Mouse (Mus musculus) MEL (cell line): ENCODE data around the gene Isy1. TPM values are rescaled to one million over a fixed set of nuclear protein-coding genes. Genes with fewer than 3 reads are reported as not detected.

Experiments used
- DNase-seq: peaks from one replicate; pipeline ENCODE4 v3.0.0; 2011; ENCODE audit warnings: low read depth, low spot score
- H3K27ac ChIP-seq: 2 replicates; pipeline ENCODE4 v1.5.1; 2012; ENCODE audit warnings: low read depth, mild to moderate bottlenecking, control low read depth, low read length, moderate library complexity; ENCODE audit not compliant: control insufficient read depth
- H3K27me3 ChIP-seq, 2 experiments: fragments of 150-350 bp in 1 of 2; sonication (generic) in 1 of 2; 2 replicates each; pipeline ENCODE4 v1.6.1; 2012; ENCODE audit warnings: low read length in 2 of 2, mild to moderate bottlenecking in 2 of 2, improper control_type of control experiment in 1 of 2, moderate library complexity in 1 of 2; ENCODE audit not compliant: insufficient read depth in 2 of 2, control insufficient read depth in 1 of 2
- H3K36me3 ChIP-seq, 2 experiments: 2 replicates each; pipeline ENCODE4 v1.6.1; 2012 to 2014; ENCODE audit warnings: low read length in 2 of 2, improper control_type of control experiment in 1 of 2, inconsistent platforms in 1 of 2, mild to moderate bottlenecking in 1 of 2; ENCODE audit not compliant: insufficient read depth in 2 of 2, control insufficient read depth in 1 of 2
- H3K4me1 ChIP-seq, 2 experiments: fragments of 150-350 bp in 1 of 2; sonication (generic) in 1 of 2; 2 replicates each; pipeline ENCODE4 v1.6.1; 2012; ENCODE audit warnings: low read length in 2 of 2, improper control_type of control experiment in 1 of 2, mild to moderate bottlenecking in 1 of 2; ENCODE audit not compliant: insufficient read depth in 2 of 2, control insufficient read depth in 1 of 2
- H3K4me3 ChIP-seq, 2 experiments: fragments of 150-350 bp in 1 of 2; sonication (generic) in 1 of 2; 2 replicates each; pipeline ENCODE4 v1.5.1; 2012; ENCODE audit warnings: low read depth in 2 of 2, low read length in 2 of 2, mild to moderate bottlenecking in 2 of 2, moderate library complexity in 2 of 2, control low read depth in 1 of 2, improper control_type of control experiment in 1 of 2; ENCODE audit not compliant: control insufficient read depth in 1 of 2, insufficient read depth in 1 of 2
- H3K79me2 ChIP-seq: 2 replicates; pipeline ENCODE4 v1.6.1; 2012; ENCODE audit warnings: mild to moderate bottlenecking, low read length, moderate library complexity; ENCODE audit not compliant: control insufficient read depth, poor library complexity, insufficient read depth
- H3K9ac ChIP-seq: 2 replicates; pipeline ENCODE4 v1.6.1; 2012; ENCODE audit warnings: low read depth, mild to moderate bottlenecking, control low read depth, low read length, moderate library complexity; ENCODE audit not compliant: control insufficient read depth, poor library complexity, severe bottlenecking
- H3K9me3 ChIP-seq: fragments of 150-350 bp; sonication (generic); replicated peaks from 2 replicates; pipeline ENCODE4 v1.6.1; 2012; ENCODE audit warnings: mild to moderate bottlenecking, low read length, improper control_type of control experiment, moderate library complexity; ENCODE audit not compliant: insufficient read depth
- CHD2 ChIP-seq: IDR thresholded peaks from 2 replicates; pipeline ENCODE4 v1.6.1; 2011; ENCODE audit warnings: low read length, improper control_type of control experiment
- ELF1 ChIP-seq: IDR thresholded peaks from 2 replicates; pipeline ENCODE4 v1.6.1; 2014; ENCODE audit warnings: low read depth, mild to moderate bottlenecking, inconsistent platforms, low read length, improper control_type of control experiment, moderate library complexity
- GATA1 ChIP-seq: IDR thresholded peaks from 2 replicates; pipeline ENCODE4 v1.6.1; 2011; ENCODE audit warnings: low read depth, low read length, improper control_type of control experiment
- HCFC1 ChIP-seq: IDR thresholded peaks from 2 replicates; pipeline ENCODE4 v1.6.1; 2012; ENCODE audit warnings: low read depth, mild to moderate bottlenecking, inconsistent platforms, low read length, improper control_type of control experiment, moderate library complexity
- JUND ChIP-seq: IDR thresholded peaks from 2 replicates; pipeline ENCODE4 v1.6.1; 2011; ENCODE audit warnings: low read depth, mild to moderate bottlenecking, improper control_type of control experiment, low read length
- MAFK ChIP-seq: IDR thresholded peaks from 2 replicates; pipeline ENCODE4 v1.6.1; 2011; ENCODE audit warnings: low read depth, mild to moderate bottlenecking, low read length, improper control_type of control experiment, borderline replicate concordance
- MAX ChIP-seq: IDR thresholded peaks from 2 replicates; pipeline ENCODE4 v1.6.1; 2011; ENCODE audit warnings: low read length, improper control_type of control experiment
- MEF2A ChIP-seq: IDR thresholded peaks from 2 replicates; pipeline ENCODE4 v1.6.1; 2014; ENCODE audit warnings: low read depth, mild to moderate bottlenecking, inconsistent platforms, low read length, improper control_type of control experiment; ENCODE audit not compliant: poor library complexity, insufficient replicate concordance, severe bottlenecking; ENCODE audit errors: extremely low read depth
- MYB ChIP-seq: IDR thresholded peaks from 2 replicates; pipeline ENCODE4 v1.6.1; 2011; ENCODE audit warnings: mild to moderate bottlenecking, low read depth, low read length, improper control_type of control experiment
- NELFE ChIP-seq: IDR thresholded peaks from 2 replicates; pipeline ENCODE4 v1.6.1; 2011; ENCODE audit warnings: low read depth, low read length, improper control_type of control experiment
- NRF1 ChIP-seq: IDR thresholded peaks from 2 replicates; pipeline ENCODE4 v1.6.1; 2014; ENCODE audit warnings: low read depth, mild to moderate bottlenecking, inconsistent platforms, low read length, improper control_type of control experiment, moderate library complexity; ENCODE audit not compliant: poor library complexity, insufficient read depth, severe bottlenecking
- POLR2AphosphoS2 ChIP-seq: IDR thresholded peaks from 2 replicates; pipeline ENCODE4 v1.6.1; 2011; ENCODE audit warnings: low read length, improper control_type of control experiment
- POLR2AphosphoS5 ChIP-seq: IDR thresholded peaks from 2 replicates; pipeline ENCODE4 v1.6.1; 2012; ENCODE audit warnings: low read depth, borderline replicate concordance, mild to moderate bottlenecking, inconsistent platforms, low read length, moderate library complexity, mixed read lengths
- RAD21 ChIP-seq: IDR thresholded peaks from 2 replicates; pipeline ENCODE4 v1.6.1; 2011; ENCODE audit warnings: mild to moderate bottlenecking, low read depth, low read length, improper control_type of control experiment
- RCOR1 ChIP-seq: IDR thresholded peaks from 2 replicates; pipeline ENCODE4 v1.6.1; 2012; ENCODE audit warnings: low read depth, mild to moderate bottlenecking, inconsistent platforms, low read length, improper control_type of control experiment
- SIN3A ChIP-seq: IDR thresholded peaks from 2 replicates; pipeline ENCODE4 v1.6.1; 2012; ENCODE audit warnings: low read length, improper control_type of control experiment, inconsistent platforms
- TAL1 ChIP-seq: IDR thresholded peaks from 2 replicates; pipeline ENCODE4 v1.6.1; 2012; ENCODE audit warnings: mild to moderate bottlenecking, inconsistent platforms, low read length, moderate library complexity, mixed read lengths
- TBP ChIP-seq: IDR thresholded peaks from 2 replicates; pipeline ENCODE4 v1.8.0; 2011; ENCODE audit warnings: low read depth, low read length, improper control_type of control experiment
- TCF12 ChIP-seq: IDR thresholded peaks from 2 replicates; pipeline ENCODE4 v1.6.1; 2014; ENCODE audit warnings: low read depth, mild to moderate bottlenecking, inconsistent platforms, low read length, improper control_type of control experiment, moderate library complexity
- ZMIZ1 ChIP-seq: IDR thresholded peaks from 2 replicates; pipeline ENCODE4 v1.6.1; 2012; ENCODE audit warnings: low read depth, mild to moderate bottlenecking, inconsistent platforms, low read length, improper control_type of control experiment, moderate library complexity
- ZNF384 ChIP-seq: IDR thresholded peaks from 2 replicates; pipeline ENCODE4 v1.6.1; 2012; ENCODE audit warnings: low read depth, mild to moderate bottlenecking, inconsistent platforms, low read length, improper control_type of control experiment
- polyA plus RNA-seq, 2 experiments: library from polyadenylated mRNA; stranded (reverse) in 1 of 2; unstranded in 1 of 2; fragments of >175 nt in 1 of 2; fragments of >200 nt in 1 of 2; gene quantifications; 2 replicates each; pipeline versions ENCODE4 v1.2.1 to v1.2.4; 2012; ENCODE audit warnings: low replicate concordance in 2 of 2, low read depth in 1 of 2; ENCODE audit not compliant: insufficient read length in 2 of 2, insufficient read depth in 1 of 2, missing spikeins in 1 of 2
- total RNA-seq: library from RNA; depleted of rRNA; stranded (reverse); fragments of 300-350 nt; gene quantifications from 2 replicates; pipeline ENCODE4 v1.2.3, GENCODE M21; 2012

The Isy1 gene
- total and polyA plus RNA-seq, 3 experiments = 64.5 to 115 TPM; not detected in 1

DNA sequence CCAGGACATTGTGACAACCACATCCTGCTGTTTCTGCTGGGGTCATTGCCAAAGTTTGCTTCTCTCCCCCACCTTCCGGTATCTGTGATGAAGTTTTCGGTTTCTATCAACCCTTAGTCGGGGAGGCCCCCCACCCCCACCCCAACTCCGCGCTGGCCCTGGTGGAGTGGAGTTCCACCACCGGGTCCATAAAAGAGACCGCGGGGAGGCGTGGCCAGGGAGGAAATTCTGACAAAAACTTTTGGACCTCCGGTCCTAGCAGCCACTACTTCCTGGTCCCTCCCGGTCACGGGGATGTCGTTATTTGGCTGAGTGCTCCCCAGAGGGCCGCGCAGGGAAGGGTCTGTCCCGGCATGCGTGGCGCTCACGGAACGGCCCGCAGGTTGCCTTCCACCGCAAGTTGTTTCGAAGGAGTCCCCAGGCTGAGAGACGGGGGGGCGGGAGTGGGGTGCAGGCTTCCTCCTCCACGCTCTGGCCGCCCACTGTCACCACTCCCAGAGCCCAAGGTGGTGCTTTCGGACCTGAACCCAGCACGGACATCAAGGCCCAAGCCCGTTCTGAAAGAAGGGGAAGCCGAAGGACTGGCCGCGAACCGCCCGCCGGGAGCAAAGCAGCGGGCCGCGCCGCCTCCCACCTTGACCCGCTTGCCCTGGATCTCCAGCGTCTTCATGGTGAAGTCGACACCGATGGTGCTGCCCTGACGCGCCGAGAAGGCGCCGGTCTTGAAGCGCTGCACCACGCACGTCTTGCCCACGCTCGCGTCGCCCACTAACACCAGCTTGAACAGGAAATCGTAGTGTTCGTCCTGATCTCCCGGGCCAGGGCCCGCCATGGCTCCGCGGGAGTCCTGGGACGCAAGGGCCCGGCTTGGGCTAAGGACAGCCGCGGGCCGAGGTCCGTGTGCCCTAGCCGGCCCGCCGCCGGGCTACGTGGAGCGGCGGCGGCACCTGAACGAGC is 27.6 kb downstream of the Isy1 start (continued):
- 0 out of 2 replicates have a peak, but pooled peaks have one; percentile 15 for TF ChIP-seq TBP
- TF ChIP-seq CHD2 = no peak
- TF ChIP-seq MEF2A = no peak
- TF ChIP-seq NELFE = no peak
- no peak for TF ChIP-seq POLR2AphosphoS5
- TF ChIP-seq MYB = no peak
- TF ChIP-seq ZNF384 = no peak
- peak; percentile 43; the same call in 1 of the 2 replicates for TF ChIP-seq SIN3A
- TF ChIP-seq, all 39 proteins: peak for 9

- Histone ChIP-seq H3K36me3 (peaks cover 2 to 26% of the 10 kb centered on the region in 2 experiments), H3K79me2 (peaks cover 8% of the 10 kb centered on the region), H3K4me3 (peak overlapping the region; percentile 89 to 99), H3K4me1 (peaks cover 11 to 18% of the 10 kb centered on the region in 2 experiments; a peak in 2 of 4 replicates)
- no peak for DNase-seq
- no peak for TF ChIP-seq TCF12
- TF ChIP-seq GATA1 = no peak
- TF ChIP-seq ZNF384 = peak; percentile 31; the same call in 1 of the 2 replicates
- TF ChIP-seq, all 39 proteins: peak for 1
- no peaks in the 10 kb centered on the region for H3K27me3 ChIP-seq
- no peaks in the 10 kb centered on the region for H3K9me3 ChIP-seq
- H3K27ac ChIP-seq = peak overlapping the region; percentile 4; the same call in 1 of the 2 replicates
- H3K9ac ChIP-seq = peak overlapping the region; percentile 85; the same call in 1 of the 2 replicates
Observed at GRCm38 (mm10) chr6:87810311-87810710, 28.3 kb downstream of the Isy1 start.

GRCm38 (mm10) chr6:87809651-87810161 is 28.9 kb downstream of the Isy1 start:
- H3K79me2 ChIP-seq = peaks cover 8% of the 10 kb centered on the region
- no peak overlapping the region for H3K27ac ChIP-seq
- H3K9me3 ChIP-seq = no peaks in the 10 kb centered on the region
- no peak overlapping the region for H3K9ac ChIP-seq
- H3K4me3 ChIP-seq = no peak overlapping the region
- peaks cover 2 to 26% of the 10 kb centered on the region in 2 experiments for H3K36me3 ChIP-seq
- H3K4me1 ChIP-seq = peaks cover 11 to 18% of the 10 kb centered on the region in 2 experiments; a peak in 2 of 4 replicates
- no peaks in the 10 kb centered on the region for H3K27me3 ChIP-seq
- TF ChIP-seq TBP (no peak), ELF1 (no peak), RAD21 (no peak), SIN3A (no peak), NRF1 (no peak), HCFC1 (no peak), POLR2AphosphoS2 (no peak), MAX (no peak), ZMIZ1 (no peak), JUND (no peak), MAFK (no peak), TAL1 (no peak), RCOR1 (no peak)
- DNase-seq = no peak
